Mouse (Mus musculus): ENCODE data around the gene Ebna1bp2. TPM values are rescaled to one million over a fixed set of nuclear protein-coding genes. Genes with fewer than 3 reads are reported as not detected.
A peak's percentile ranks its signal among the peaks of the same experiment; 100 is the strongest.

Ebna1bp2 gene
- 10 to 100 TPM; 49.7 to 59.9 (median 54.7) TPM for total RNA-seq (2022)

DNA sequence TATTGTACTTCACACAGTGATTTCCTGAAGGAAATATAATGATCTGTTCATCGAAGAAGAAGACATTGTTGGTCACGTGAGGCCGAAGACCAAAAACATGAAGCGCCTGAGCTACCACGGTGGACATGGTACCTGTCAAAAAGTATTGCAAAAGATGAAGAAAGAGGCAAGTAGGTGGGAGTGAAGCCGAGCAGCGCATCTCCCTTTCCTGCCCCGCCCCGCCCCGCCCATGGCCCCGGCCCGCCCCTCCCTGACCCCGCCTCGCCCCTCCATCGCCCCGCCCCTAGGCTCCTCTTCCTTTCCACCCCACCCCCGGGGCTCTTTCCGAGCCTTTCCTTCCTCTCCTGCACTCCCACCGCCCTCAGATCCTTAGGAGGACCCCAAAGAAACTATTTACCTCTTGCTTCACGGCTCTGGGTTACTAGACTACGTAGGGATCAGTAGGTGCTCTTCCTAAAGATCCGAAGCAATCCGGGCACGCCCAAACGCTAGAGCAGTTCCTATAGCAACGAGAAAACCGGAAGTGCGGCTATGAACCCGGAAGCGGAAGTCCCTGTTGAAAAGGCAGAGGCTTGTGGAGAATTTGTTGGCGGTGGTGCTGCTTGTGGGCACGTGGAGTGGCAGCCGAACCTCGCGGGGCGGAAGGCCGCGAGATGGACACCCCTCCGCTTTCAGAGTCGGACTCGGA lies at the start of gene Ebna1bp2, which contains the start of gene Cfap57:
Gene Ebna1bp2 (plus strand): TSS at position 521 of the 688 bp plus-strand sequence.
Gene Cfap57 (minus strand): TSS at position 499 of the 688 bp plus-strand sequence.
- DNase-seq (ENCODE audit: low spot score in 2 of 2): peak; percentile 90 to 91

DNA sequence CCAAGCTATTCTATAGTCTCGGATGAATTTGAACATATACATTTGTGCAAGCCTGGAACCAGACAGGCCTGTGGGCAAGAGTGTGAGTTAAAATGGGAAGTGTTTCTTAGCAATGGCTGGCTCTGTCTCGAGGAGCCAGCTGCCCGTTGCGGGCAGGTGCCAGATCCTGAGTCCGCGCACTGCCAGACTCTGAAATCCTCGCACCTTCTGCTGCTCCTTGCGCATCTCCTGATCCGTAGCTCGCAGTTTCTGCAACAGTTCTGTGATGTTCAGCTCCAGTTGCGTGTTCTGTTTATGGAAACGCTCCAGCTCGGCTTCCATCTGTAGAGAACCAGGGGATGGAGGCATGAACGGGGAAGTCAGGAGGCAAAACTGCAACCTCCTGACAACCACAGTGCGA lies 49.2 kb upstream of the Ebna1bp2 start:
- peak; percentile 54 to 61 for DNase-seq (ENCODE audit: low spot score in 2 of 2)

DNA sequence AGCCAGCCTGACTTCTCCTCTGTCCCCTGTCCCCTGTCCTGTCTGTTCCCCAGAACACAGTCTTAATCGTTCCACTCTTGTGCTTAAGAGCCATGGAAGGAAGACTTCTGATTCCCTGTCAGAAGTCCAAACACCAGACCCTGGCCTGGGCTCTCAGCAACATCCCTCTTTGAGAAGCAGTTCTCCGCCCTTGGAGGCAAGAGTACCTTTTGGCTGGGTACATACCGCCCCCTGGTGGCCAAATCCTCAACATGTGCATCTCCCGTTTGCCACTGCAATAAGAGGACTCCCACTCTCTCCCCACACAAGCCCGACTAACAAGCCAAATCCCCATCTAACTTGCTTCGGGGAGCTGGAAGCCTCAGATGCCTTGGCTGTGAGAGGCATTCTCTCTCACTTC lies 44.5 kb upstream of the Ebna1bp2 start:
- DNase-seq (ENCODE audit: low spot score in 2 of 2): peak; percentile 63 to 92

DNA sequence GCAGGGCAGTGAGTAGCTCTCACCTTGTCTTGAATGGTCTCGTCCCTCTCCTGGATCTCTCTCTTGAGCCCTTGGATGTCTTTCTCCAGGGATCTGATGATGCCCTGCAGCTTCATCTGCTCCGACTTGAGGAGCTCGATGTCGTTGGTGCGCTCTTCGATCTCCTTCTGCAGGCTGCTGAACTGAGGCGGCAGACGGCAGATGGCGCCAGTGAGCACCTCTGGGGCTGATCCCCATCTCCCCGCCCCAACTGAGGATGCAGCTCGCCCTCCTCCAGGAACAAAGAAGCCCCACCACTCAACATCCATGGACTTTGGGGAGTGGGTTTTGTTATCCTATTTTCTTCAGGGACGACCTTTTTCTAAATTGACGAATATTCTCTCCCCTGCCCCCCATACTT lies 41.3 kb upstream of the Ebna1bp2 start:
- DNase-seq (ENCODE audit: low spot score in 2 of 2): peak in 1 of 2 experiments; percentile 32

DNA sequence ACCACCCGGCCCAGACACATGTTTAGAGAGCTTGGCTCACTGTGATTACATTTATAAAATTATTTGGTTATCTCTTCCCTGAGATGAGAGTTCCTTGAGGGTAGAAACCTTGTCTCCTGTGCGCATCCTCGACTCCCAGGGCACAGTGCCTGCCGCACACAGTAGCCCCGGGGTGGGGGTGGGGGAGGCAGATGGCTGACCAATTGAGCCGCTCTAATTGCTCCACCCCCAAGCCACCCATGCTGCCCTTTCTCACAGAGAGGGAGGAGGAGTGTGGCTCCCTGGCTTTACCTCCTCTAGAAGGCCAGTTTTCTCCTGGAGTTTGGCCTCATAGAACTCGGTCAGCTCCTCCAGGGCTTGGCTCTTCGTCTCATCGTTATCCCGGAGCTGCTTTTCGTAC lies 39.1 kb upstream of the Ebna1bp2 start:
- no peak for DNase-seq (ENCODE audit: low spot score in 2 of 2)

DNA sequence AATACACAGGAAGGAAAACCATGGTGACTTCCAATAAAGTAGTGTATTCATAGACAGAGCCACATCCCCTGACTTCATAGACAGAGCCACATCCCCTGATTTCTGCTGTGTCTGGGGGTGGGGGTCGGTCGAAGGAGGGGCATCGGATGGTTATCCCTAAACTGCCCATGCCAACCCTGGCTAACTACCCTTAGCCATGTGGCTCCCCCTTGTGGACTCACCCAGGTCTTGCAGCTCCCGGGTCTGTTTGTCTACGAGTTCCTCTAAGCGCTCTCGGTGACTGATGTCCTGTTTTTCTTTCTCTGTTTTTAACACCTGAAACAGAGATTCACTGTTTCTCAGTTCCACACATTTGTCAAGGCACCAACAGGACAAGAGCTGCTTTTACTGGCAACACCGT lies 38.0 kb upstream of the Ebna1bp2 start:
- no peak for DNase-seq (ENCODE audit: low spot score in 2 of 2)

DNA sequence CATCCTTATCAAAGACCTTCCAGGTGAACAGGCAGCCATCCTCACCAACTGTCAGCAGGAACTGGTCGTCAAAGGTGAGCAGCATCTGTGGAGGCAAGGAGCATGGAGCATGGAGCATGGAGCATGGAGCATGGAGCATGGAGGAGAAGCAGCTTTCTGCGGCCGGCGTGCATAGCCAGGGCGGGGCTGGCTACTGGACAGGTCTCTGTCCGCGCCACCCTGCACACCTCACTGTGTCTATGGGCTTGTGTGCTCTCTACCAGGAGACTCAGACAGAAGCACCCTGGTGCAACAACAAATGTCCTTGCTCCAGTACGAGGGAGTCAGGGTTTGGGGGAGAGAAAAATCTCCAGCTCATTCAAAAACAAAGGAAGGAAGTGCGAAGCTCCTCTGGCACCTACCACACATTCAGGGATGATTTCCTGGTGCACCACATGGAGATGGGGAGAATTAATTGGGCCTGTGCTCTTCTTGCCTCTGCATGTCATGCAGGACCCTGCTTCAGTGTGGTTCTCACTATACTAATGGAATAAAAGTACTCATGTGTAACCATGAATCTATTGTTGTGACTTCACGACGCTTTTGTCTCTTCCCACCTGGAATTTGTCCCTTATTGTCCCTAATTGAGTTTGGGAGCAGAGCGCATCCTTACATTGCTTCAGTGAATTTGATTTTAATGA lies 31.4 kb upstream of the Ebna1bp2 start:
- no peak for DNase-seq (ENCODE audit: low spot score in 2 of 2)

DNA sequence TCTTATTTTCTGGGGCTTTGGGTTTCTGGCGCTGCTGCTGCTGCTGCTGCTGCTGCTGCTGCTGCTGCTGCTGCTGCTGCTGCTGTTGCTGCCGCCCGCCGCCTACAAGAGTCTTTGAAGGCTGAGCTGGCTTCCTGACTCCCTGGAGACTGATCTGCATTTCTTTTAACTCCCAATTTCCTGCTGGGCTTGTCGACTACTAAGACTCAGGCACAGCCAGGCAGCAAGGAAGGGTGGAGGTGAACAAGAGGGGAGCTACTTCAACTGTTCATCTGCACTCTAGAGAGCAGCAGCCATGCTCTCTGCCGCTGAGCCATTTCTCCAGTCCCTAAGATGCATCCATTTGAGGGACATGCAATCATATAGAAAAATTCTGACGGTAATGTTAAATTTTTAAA lies 30.9 kb upstream of the Ebna1bp2 start:
- DNase-seq (ENCODE audit: low spot score in 2 of 2): no peak

DNA sequence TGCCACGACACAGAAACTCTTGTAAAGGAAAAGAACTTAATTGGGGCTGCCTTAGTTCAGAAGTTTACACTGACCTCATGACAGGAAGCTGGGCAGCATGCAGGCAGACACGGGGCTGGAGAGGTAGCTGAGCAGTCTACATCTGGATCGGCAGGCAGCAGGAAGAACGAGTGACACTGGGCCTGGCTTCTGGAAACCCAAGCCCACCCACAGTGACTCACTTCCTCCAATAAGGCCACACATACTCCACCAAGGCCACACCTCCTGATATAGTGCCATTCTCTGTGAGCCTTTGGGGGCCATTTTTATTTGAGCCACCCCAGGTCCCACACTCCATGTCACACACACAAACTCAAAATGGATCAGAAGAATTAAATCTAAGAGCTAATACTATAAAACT lies 16.5 kb upstream of the Ebna1bp2 start:
- no peak for DNase-seq (ENCODE audit: low spot score in 2 of 2)

DNA sequence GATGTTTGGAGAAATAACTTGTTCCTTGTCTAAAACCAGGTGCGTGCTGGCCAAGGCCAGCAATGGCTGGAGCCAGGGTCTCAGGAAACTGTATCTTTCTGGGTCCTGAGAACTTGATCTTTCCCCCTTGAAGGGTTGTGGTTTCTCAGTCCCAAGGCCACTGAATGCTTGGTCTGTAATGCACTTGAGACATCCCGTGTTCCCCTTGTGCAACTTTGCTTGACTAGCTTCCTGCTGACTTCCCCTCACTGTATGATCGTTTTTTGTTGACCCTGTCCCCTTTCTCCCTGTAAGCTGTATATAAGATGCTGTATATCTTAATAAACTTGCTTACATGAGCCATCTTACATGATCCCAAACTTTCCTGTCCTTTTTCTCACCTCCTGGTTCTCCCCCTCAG lies 10.8 kb upstream of the Ebna1bp2 start:
- no peak for DNase-seq (ENCODE audit: low spot score in 2 of 2)

DNA sequence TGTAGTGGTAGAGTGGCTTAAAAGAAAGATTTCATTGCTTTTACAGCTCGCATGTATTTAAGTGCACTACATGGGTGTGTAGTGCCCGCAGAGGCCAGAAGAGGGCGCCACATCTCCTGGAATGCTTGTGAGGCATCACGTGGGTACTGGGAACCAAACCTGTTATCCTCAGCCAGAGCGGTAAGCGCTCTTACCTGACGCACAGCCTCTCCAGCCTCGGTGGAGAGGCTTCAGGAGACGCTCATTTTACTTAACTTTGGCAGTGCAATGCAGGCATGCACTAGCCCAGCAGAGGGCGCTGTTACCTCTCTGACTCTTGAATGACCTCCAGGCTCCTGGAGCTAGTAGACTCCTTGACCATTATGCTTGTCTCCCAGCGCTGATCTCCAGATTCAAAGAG lies 8.0 kb upstream of the Ebna1bp2 start:
- no peak for DNase-seq (ENCODE audit: low spot score in 2 of 2)

DNA sequence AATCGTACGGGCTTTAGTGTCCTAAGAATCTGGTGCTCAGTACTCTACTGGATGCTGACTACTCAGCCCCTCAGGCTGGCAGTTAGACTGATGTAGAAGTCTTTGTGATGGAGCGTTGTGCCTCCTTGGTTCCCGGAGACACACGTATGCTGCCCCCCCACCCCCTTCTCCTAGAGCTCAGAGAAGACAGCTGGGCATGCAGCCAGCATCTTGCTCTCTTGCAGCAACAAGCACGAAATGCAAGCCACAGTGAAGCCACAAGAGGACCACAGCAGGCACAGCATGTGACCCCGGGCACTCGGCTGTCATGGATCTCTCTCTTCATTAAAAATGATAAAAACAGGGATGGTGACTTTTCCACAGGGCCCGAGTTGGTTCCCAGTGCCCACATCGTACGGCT lies 5.2 kb upstream of the Ebna1bp2 start:
- DNase-seq (ENCODE audit: low spot score in 2 of 2): no peak

DNA sequence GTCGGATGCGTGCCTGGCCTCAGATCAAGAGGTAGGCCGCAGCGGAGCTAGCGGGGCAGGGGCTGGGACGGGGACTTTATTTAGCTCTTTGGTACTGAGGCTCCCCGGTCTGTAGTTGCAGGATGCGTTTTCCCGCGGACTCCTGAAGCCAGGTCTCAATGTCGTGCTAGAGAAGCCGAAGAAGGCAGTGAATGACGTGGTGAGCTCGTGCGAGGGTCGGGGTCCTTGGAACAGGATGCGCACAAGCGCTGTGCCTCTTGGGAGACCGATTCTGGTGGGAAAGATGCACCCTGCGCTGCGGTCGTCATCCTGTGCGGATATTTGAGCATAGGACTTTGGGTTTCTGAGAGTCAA lies 345 bp downstream of the Ebna1bp2 start:
- DNase-seq (ENCODE audit: low spot score in 2 of 2): no peak

DNA sequence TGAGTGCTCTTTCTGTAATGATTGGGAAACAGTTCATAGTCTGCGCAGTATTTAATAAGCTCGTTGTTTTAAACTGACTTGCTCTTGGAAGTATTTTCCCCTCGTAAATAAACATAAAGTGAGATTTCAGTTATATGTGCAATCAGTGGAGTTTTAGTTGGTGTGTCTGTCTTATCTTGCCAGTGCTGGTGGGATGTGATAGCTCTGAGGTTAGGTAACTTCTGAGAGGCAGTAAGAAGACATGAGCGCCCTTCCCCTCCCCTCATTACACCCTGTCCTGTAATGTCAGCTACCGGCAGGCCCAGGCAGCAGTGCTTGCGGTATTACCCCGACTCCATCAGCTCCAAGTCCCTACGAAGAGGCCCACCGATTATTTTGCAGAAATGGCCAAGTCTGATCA lies 1.2 kb downstream of the Ebna1bp2 start:
- DNase-seq (ENCODE audit: low spot score in 2 of 2): no peak

DNA sequence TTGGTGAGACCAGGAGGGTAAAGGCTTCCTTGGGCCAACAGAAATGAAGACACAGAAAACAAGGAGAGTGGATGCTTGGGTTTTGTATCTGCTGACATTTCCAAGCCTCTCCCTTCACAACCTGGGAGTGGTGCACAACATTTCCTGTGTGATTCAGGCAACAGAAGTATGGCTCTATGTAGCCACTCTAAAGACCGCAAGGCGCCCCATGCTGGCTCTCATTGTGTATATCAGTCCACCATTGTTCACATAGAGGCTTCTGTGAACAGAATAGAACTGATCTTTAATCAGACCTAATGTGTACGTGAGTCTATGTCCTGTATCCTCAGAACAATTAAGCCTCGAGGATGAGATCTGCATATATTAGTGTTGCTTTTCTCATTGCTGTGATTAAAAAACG lies 9.7 kb downstream of the Ebna1bp2 start:
- DNase-seq (ENCODE audit: low spot score in 2 of 2): no peak

DNA sequence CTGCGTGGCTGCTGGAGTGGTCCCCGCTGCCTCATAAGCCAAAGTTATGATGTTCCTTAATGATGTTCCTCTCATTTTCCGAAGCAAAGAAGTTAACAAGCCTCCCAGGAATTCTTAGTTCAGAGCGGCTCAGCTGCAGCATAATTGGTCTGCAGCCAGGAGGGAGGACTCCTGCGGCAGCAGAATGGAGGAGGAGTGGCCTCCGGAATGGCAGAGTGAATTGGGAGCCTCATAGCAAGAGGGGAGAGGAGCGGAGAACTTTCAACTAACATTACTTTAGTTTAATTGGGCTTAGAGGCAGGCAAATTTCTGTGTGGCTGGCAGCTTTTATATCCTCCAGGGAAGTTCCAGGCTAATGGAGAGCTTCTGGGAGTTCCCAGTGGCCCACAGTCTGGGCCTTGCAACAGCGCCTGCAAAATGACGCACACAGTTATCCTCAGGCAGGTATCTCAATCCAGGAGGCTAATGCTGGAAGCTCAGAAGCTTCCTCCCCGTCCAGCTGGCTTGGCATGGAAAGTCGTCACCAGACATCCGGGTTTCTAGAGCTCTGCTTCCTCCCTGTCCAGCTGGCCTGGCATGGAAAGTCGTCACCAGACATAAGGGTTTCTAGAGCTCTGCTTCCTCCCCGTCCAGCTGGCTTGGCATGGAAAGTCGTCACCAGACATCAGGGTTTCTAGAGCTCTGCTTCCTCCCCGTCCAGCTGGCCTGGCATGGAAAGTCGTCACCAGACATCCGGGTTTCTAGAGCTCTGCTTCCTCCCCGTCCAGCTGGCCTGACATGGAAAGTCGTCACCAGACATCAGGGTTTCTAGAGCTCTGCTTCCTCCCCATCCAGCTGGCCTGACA lies 22.0 kb downstream of the Ebna1bp2 start:
- no peak for DNase-seq (ENCODE audit: low spot score in 2 of 2)

DNA sequence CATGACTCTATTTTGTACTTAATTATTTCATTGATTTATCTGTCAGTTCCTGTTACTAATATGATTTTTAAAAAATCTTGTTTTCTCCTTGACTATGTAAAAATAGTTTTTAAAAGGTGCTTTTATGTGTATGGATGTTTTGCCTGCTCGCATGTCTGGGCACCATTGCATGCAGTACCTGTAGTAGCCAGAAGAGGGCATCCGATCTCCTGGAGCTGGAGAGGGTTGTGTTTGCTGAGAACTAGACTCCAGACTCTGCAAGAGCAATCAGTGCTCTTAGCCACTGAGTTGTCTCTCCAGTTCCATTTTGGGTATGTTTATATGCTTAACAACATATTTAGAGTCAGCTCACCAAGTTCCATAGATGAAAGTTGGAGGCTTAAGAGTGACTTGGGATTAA lies 24.6 kb downstream of the Ebna1bp2 start:
- peak in 1 of 2 experiments; percentile 53 for DNase-seq (ENCODE audit: low spot score in 2 of 2)

DNA sequence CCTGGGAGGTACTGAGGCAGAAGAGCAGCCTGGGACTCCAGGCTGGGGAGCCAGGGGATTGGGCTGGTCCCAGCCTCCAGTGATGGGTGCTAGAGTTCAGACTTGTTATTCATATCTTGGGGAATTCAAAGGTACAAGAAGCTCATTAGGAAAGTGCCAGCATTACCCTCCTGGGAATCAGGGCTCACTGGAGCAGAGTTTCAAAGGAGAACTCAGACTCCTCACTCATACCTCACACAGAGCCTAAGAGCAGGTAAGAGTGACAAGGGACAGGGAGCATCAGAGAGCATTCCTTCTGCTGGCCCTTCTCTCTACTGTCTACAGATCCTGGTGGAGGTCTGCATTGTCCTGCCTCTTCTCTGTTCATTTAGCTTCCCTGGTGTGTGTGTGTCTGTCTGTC lies 38.1 kb downstream of the Ebna1bp2 start, which contains the start of gene Olfr62:
Gene Olfr62 (plus strand): TSS at position 301 of the 400 bp plus-strand sequence.
- DNase-seq (ENCODE audit: low spot score in 2 of 2): no peak
